In the genomic region with DNA sequence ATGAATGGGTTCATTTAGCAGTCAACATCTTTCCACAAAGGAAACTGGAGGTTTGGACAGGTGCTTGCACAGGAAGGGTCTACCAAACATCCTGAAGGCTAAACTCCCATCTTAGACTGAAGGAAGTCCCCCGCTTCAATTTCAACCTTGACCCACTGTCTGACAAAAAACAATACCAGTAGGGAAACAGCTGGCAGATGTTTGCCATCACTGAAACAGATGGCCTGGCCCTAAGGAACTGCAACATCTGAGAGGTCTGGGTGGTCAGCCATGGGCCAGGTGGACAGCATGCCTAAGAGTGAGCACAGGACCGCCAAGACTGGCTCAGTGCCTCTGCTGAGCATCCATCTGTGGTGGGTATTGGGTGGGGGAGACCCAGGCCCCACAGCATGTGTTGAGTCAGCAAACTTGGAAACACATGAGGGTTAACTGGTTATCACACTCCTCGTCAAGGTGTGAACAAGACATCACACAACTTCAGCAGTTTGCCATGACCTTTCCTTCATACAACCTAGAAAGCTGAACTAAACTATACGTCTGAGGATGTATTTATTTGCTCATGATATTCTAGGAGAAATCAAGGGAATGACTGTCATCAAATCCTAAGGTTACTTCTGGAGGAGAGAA, we compare ENCODE assay signal across 17 mouse cellular contexts. TPM values are rescaled to one million over a fixed set of nuclear protein-coding genes. Genes with fewer than 3 reads are reported as not detected.
A peak's percentile ranks its signal among the peaks of the same experiment; 100 is the strongest.
DNase-seq lines count a peak whose midpoint lies in the region; ATAC-seq lines count a peak whose summit lies in the region.
"Had no signal": no experiment of that assay in that cellular context is flagged by ENCODE, and none has a peak within 500 bp of the region (broad histone marks: within the 10 kb centered on the region; RNA-seq: fewer than 3 reads in every experiment).

No protein-coding gene starts in this region.

- H3K27me3 ChIP-seq in hindbrain, embryonic 14.5 days (ENCODE audit: control insufficient read depth, insufficient read depth, low read length) = no peaks in the 10 kb centered on the region
- H3K27me3 ChIP-seq in hindbrain, embryonic 11.5 days (ENCODE audit: control insufficient read depth, insufficient read depth, low read length) = no peaks in the 10 kb centered on the region
- no peaks in the 10 kb centered on the region for H3K27me3 ChIP-seq in lung, embryonic 16.5 days (ENCODE audit: control insufficient read depth, insufficient read depth, low read depth, low read length)
- H3K27me3 ChIP-seq in embryonic facial prominence, embryonic 10.5 days (replicated peaks; ENCODE audit: low read depth, poor library complexity, severe bottlenecking) = no peaks in the 10 kb centered on the region
- H3K27me3 ChIP-seq: heart, embryonic 12.5 days; stomach, embryonic 15.5 days had no signal

- 0 out of 2 replicates have a peak, but pooled peaks have one; percentile 22 for ATAC-seq in hindbrain, embryonic 14.5 days (ENCODE audit: low FRiP score)
- no peak for ATAC-seq in hindbrain, embryonic 11.5 days (ENCODE audit: low FRiP score)
- ATAC-seq in lung, embryonic 16.5 days (ENCODE audit: low read depth) = 0 out of 2 replicates have a peak, but pooled peaks have one; percentile 38
- ATAC-seq: hindbrain, postnatal 0 days had no signal

- H3K27ac ChIP-seq in hindbrain, embryonic 14.5 days = no peak overlapping the region
- no peak overlapping the region for H3K27ac ChIP-seq in hindbrain, embryonic 11.5 days (ENCODE audit: low read depth, low read length)
- H3K27ac ChIP-seq in lung, embryonic 16.5 days (ENCODE audit: low read length) = no peak overlapping the region
- H3K27ac ChIP-seq in embryonic facial prominence, embryonic 10.5 days (replicated peaks) = no peak overlapping the region
- H3K27ac ChIP-seq: hindbrain, postnatal 0 days; stomach, embryonic 15.5 days had no signal

- no peak overlapping the region for H3K4me3 ChIP-seq in hindbrain, embryonic 14.5 days (replicated peaks; ENCODE audit: low read length)
- no peak overlapping the region for H3K4me3 ChIP-seq in hindbrain, embryonic 11.5 days (ENCODE audit: low read depth, low read length)
- no peak overlapping the region for H3K4me3 ChIP-seq in lung, embryonic 16.5 days (ENCODE audit: low read length)
- no peak overlapping the region for H3K4me3 ChIP-seq in embryonic facial prominence, embryonic 10.5 days
- H3K4me3 ChIP-seq: erythroblast, embryonic 14.5 days; heart, embryonic 12.5 days; stomach, embryonic 15.5 days had no signal

- H3K36me3 ChIP-seq in hindbrain, embryonic 14.5 days (replicated peaks; ENCODE audit: control insufficient read depth, insufficient read depth) = peaks cover 48% of the 10 kb centered on the region
- peaks cover 3% of the 10 kb centered on the region; the same call in 1 of the 2 replicates for H3K36me3 ChIP-seq in hindbrain, embryonic 11.5 days (ENCODE audit: control insufficient read depth, insufficient read depth, low read length)
- peaks cover 15% of the 10 kb centered on the region for H3K36me3 ChIP-seq in lung, embryonic 16.5 days (ENCODE audit: control insufficient read depth, insufficient read depth, low read length)
- peaks cover 33% of the 10 kb centered on the region for H3K36me3 ChIP-seq in embryonic facial prominence, embryonic 10.5 days (replicated peaks)
- H3K36me3 ChIP-seq: stomach, embryonic 15.5 days had no signal

- WGBS in hindbrain, embryonic 14.5 days = 88% methylated on average over 4 of the region's 4 CpGs
- WGBS in hindbrain, embryonic 11.5 days = 76% methylated on average over 4 of the region's 4 CpGs
- WGBS in lung, embryonic 16.5 days = 40% methylated on average over 4 of the region's 4 CpGs
- 83% methylated on average over 4 of the region's 4 CpGs for WGBS in embryonic facial prominence, embryonic 10.5 days

- no peaks in the 10 kb centered on the region for H3K4me1 ChIP-seq in hindbrain, embryonic 14.5 days (replicated peaks; ENCODE audit: control insufficient read depth, insufficient read depth, low read length)
- H3K4me1 ChIP-seq in hindbrain, embryonic 11.5 days (replicated peaks; ENCODE audit: control insufficient read depth, insufficient read depth, low read length) = no peaks in the 10 kb centered on the region
- H3K4me1 ChIP-seq in lung, embryonic 16.5 days (replicated peaks; ENCODE audit: control insufficient read depth, insufficient read depth, low read length) = no peaks in the 10 kb centered on the region
- no peaks in the 10 kb centered on the region for H3K4me1 ChIP-seq in embryonic facial prominence, embryonic 10.5 days
- H3K4me1 ChIP-seq: heart, embryonic 12.5 days; stomach, embryonic 15.5 days had no signal

- no peaks in the 10 kb centered on the region for H3K9me3 ChIP-seq in hindbrain, embryonic 14.5 days (ENCODE audit: control insufficient read depth, low read length)
- H3K9me3 ChIP-seq in hindbrain, embryonic 11.5 days (ENCODE audit: control insufficient read depth, low read length) = no peaks in the 10 kb centered on the region
- no peaks in the 10 kb centered on the region for H3K9me3 ChIP-seq in lung, embryonic 16.5 days (ENCODE audit: control insufficient read depth, low read length)
- no peaks in the 10 kb centered on the region for H3K9me3 ChIP-seq in embryonic facial prominence, embryonic 10.5 days
- H3K9me3 ChIP-seq: heart, embryonic 12.5 days; stomach, embryonic 15.5 days had no signal

- intact Hi-C loops in gastrocnemius, postnatal 36 days (cut with DNase I) = no loop called here

- DNase-seq in hindbrain, embryonic 14.5 days (ENCODE audit: low spot score) = no peak
- DNase-seq in hindbrain, embryonic 11.5 days (ENCODE audit: low spot score) = no peak
- DNase-seq in lung, postnatal 10 days = no peak
- peak; percentile 10 for DNase-seq in embryonic facial prominence, embryonic 10.5 days (ENCODE audit: low spot score)
- DNase-seq in mesoderm, embryonic 11.5 days (ENCODE audit: low read depth, low spot score) = peak; percentile 23
- no peak for DNase-seq in gastrocnemius, postnatal 36 days
- DNase-seq: cerebellum, adult 9-10 months; kidney, adult 18-20 months; lung, postnatal 14 days; right cerebral cortex, adult 18-20 months; spleen, adult 18-20 months had no signal

- no peak overlapping the region for H3K4me2 ChIP-seq in hindbrain, embryonic 14.5 days (replicated peaks)
- H3K4me2 ChIP-seq in hindbrain, embryonic 11.5 days (replicated peaks; ENCODE audit: low read depth, low read length) = no peak overlapping the region
- H3K4me2 ChIP-seq in lung, embryonic 16.5 days (ENCODE audit: low read depth, low read length) = no peak overlapping the region
- H3K4me2 ChIP-seq: heart, embryonic 12.5 days; liver, embryonic 11.5 days; stomach, embryonic 15.5 days had no signal

- H3K9ac ChIP-seq in hindbrain, embryonic 14.5 days = no peak overlapping the region
- no peak overlapping the region for H3K9ac ChIP-seq in hindbrain, embryonic 11.5 days (ENCODE audit: low read depth, low read length)
- H3K9ac ChIP-seq in lung, embryonic 16.5 days (ENCODE audit: low read length) = no peak overlapping the region
- H3K9ac ChIP-seq: heart, embryonic 12.5 days; stomach, embryonic 15.5 days had no signal

RNA-seq across cellular contexts. Expression of a gene that starts 35.7 kb away (rescaled TPM):
- 48.2 and 53.7 TPM in 2 replicates for polyA plus RNA-seq in hindbrain, embryonic 14.5 days (2014; fragmentation: Nextera tagmentation; extraction: Ambion mirVana)
- 91.9 and 98.7 TPM in 2 replicates for polyA plus RNA-seq in hindbrain, embryonic 11.5 days (2014; fragmentation: Nextera tagmentation; extraction: Ambion mirVana)
- 65.8 and 78.0 TPM in 2 replicates for polyA plus RNA-seq in lung, embryonic 16.5 days (2015; fragmentation: Nextera tagmentation; extraction: Ambion mirVana)
- polyA plus RNA-seq in embryonic facial prominence, embryonic 10.5 days (2016; fragmentation: Nextera tagmentation; extraction: Ambion mirVana) = 129 and 131 TPM in 2 replicates
- 10 to 100 TPM; 32.6 to 33.3 TPM for total RNA-seq in gastrocnemius, postnatal 36 days (2021)

Comparison
In these comparisons a context has a peak if more than half of its experiments do, and no peak if none do; other contexts are left out.
1. DNase-seq: peak in embryonic facial prominence, embryonic 10.5 days (single experiment) and mesoderm, embryonic 11.5 days (single experiment); none in hindbrain, embryonic 14.5 days (single experiment), hindbrain, embryonic 11.5 days (single experiment), lung, postnatal 10 days (single experiment) and gastrocnemius, postnatal 36 days (0 of 2).